9 mouse cellular contexts compared by ENCODE assay signal in genomic region chr13:97549384-97549783, GRCm38 (mm10).
DNase-seq lines count a peak whose midpoint lies in the region; ATAC-seq and TF ChIP-seq lines count a peak whose summit lies in the region.
"Had no signal": no experiment of that assay in that cellular context is flagged by ENCODE, and none has a peak within 500 bp of the region (broad histone marks: within the 10 kb centered on the region; RNA-seq: fewer than 3 reads in every experiment).

No protein-coding gene starts in this region.

- no peak overlapping the region for H3K9ac ChIP-seq in forebrain, postnatal 0 days
- H3K9ac ChIP-seq in kidney, embryonic 16.5 days (replicated peaks; ENCODE audit: low read length): no peak overlapping the region

- WGBS in forebrain, embryonic 10.5 days: 94% methylated on average over 6 of the region's 6 CpGs
- 69% methylated on average over 6 of the region's 6 CpGs for WGBS in forebrain, postnatal 0 days
- WGBS in kidney, embryonic 16.5 days: 92% methylated on average over 6 of the region's 6 CpGs

- no peaks in the 10 kb centered on the region for H3K36me3 ChIP-seq in forebrain, embryonic 10.5 days (replicated peaks)
- no peaks in the 10 kb centered on the region for H3K36me3 ChIP-seq in forebrain, postnatal 0 days (ENCODE audit: insufficient read depth)
- H3K36me3 ChIP-seq in kidney, embryonic 16.5 days (ENCODE audit: insufficient read depth, low read length): no peaks in the 10 kb centered on the region
- no peaks in the 10 kb centered on the region for H3K36me3 ChIP-seq in testis, adult 2 months (ENCODE audit: control insufficient read depth, insufficient read depth, low read length)

- TF ChIP-seq POLR2A in testis, adult 2 months (IDR thresholded peaks at IDR 0.05; ENCODE audit: control insufficient read depth, low read depth, low read length): no peak

- no peaks in the 10 kb centered on the region for H3K27me3 ChIP-seq in forebrain, embryonic 10.5 days (ENCODE audit: poor library complexity, severe bottlenecking)
- no peaks in the 10 kb centered on the region for H3K27me3 ChIP-seq in forebrain, postnatal 0 days (ENCODE audit: insufficient read depth, low read length)
- H3K27me3 ChIP-seq in kidney, embryonic 16.5 days (ENCODE audit: insufficient read depth, low read length): no peaks in the 10 kb centered on the region
- H3K27me3 ChIP-seq in testis, adult 2 months (ENCODE audit: control insufficient read depth, insufficient read depth, low read length): no peaks in the 10 kb centered on the region

- no peak overlapping the region for H3K4me3 ChIP-seq in forebrain, embryonic 10.5 days
- no peak overlapping the region for H3K4me3 ChIP-seq in forebrain, postnatal 0 days (ENCODE audit: low read depth, low read length)
- no peak overlapping the region for H3K4me3 ChIP-seq in kidney, embryonic 16.5 days (ENCODE audit: low read length)
- no peak overlapping the region for H3K4me3 ChIP-seq in testis, adult 2 months (ENCODE audit: control insufficient read depth, low read depth, low read length)

- ATAC-seq in forebrain, postnatal 0 days: no peak
- no peak for ATAC-seq in kidney, embryonic 16.5 days (ENCODE audit: low FRiP score, low TSS enrichment)

- TF ChIP-seq CTCF in forebrain, postnatal 0 days (IDR thresholded peaks at IDR 0.05; ENCODE audit: low read depth): no peak
- TF ChIP-seq CTCF in testis, adult 2 months (IDR thresholded peaks at IDR 0.05; ENCODE audit: control insufficient read depth, insufficient read depth, insufficient replicate concordance, low read depth, low read length): no peak

- H3K4me2 ChIP-seq in forebrain, postnatal 0 days (ENCODE audit: low read depth): no peak overlapping the region
- no peak overlapping the region for H3K4me2 ChIP-seq in kidney, embryonic 16.5 days (replicated peaks; ENCODE audit: low read depth, low read length)

- H3K9me3 ChIP-seq in forebrain, embryonic 10.5 days: peaks cover 4% of the 10 kb centered on the region
- no peaks in the 10 kb centered on the region for H3K9me3 ChIP-seq in forebrain, postnatal 0 days (ENCODE audit: low read length)
- 0 out of 2 replicates have a peak, but pooled peaks cover 3% of the 10 kb centered on the region for H3K9me3 ChIP-seq in kidney, embryonic 16.5 days (ENCODE audit: low read length)

- no peak for DNase-seq in forebrain, embryonic 10.5 days (ENCODE audit: extremely low spot score, low spot score)
- DNase-seq in forebrain, postnatal 0 days: no peak
- DNase-seq in kidney, adult 11 months: no peak
- no peak for DNase-seq in testis, postnatal 14 days (ENCODE audit: low spot score)
- DNase-seq in retina, embryonic 14.5 days (ENCODE audit: low spot score): no peak
- DNase-seq in cerebellum, adult 9-10 months: no peak
- DNase-seq: adrenal gland, postnatal 36 days had no signal

- peak overlapping the region; percentile 71 for H3K27ac ChIP-seq in forebrain, embryonic 10.5 days
- H3K27ac ChIP-seq in forebrain, postnatal 0 days (ENCODE audit: low read depth, low read length): no peak overlapping the region
- H3K27ac ChIP-seq in kidney, embryonic 16.5 days (ENCODE audit: low read length): peak overlapping the region; percentile 86
- peak overlapping the region; percentile 1; the same call in 1 of the 2 replicates for H3K27ac ChIP-seq in testis, adult 2 months (ENCODE audit: control insufficient read depth, insufficient read depth, low read depth, low read length)

- H3K4me1 ChIP-seq in forebrain, embryonic 10.5 days: peaks cover 35% of the 10 kb centered on the region
- H3K4me1 ChIP-seq in forebrain, postnatal 0 days (ENCODE audit: insufficient read depth): peaks cover 6% of the 10 kb centered on the region; the same call in 1 of the 2 replicates
- H3K4me1 ChIP-seq in kidney, embryonic 16.5 days (ENCODE audit: insufficient read depth, low read length): peaks cover 18% of the 10 kb centered on the region
- H3K4me1 ChIP-seq in testis, adult 2 months (ENCODE audit: control insufficient read depth, insufficient read depth, low read length): no peaks in the 10 kb centered on the region
